Mouse (Mus musculus) CD4-positive helper T cell, adult 2 months (primary cell): ENCODE data around the gene Mbtps1.

ENCODE experiments used
- DNase-seq: peaks from one replicate; pipeline ENCODE4 v3.0.0-alpha.2; 2012; ENCODE audit warnings: low read depth, missing footprints, low spot score

Gene Mbtps1

DNA sequence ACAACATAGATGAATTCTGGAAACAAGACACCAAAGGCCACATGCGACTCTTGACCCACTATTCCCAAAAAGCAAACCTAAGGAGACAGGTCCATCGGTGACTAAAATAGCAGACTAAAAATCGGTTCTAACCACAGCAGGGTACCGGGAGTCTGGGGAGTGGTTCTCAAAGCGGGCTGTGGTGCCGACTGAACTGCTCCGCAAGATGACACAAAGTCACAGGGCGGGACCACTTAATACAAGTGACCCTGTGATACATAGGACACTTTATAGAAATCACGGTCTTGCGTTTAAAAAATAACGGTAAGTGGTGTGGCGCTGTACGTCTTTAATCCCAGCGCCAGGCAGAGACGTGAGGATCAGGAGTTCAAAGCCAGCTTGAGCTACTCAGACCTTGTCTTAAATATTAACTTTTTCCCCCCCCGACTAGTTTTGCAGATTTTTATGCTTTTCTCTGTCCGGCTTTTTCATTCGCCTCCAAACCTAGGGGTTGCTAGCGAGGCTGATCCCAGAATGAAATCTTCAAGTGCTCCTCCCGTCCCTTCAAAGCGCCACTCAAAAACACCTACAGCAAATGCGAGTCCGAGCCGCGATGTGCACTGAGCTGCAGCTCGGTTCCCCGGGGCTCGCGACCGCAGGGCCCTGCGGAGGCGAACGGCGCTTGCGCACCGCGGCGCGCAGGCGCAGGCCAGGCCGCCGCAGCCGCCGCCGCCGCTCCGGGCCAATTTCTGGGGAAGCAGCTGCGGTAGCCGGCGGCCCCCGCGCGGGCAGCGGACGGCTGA, 523 bp downstream of the Mbtps1 start:
- no peak for DNase-seq

GRCm38 (mm10) chr8:119557132-119557531, 1.4 kb downstream of the Mbtps1 start:
- DNase-seq: no peak

DNA sequence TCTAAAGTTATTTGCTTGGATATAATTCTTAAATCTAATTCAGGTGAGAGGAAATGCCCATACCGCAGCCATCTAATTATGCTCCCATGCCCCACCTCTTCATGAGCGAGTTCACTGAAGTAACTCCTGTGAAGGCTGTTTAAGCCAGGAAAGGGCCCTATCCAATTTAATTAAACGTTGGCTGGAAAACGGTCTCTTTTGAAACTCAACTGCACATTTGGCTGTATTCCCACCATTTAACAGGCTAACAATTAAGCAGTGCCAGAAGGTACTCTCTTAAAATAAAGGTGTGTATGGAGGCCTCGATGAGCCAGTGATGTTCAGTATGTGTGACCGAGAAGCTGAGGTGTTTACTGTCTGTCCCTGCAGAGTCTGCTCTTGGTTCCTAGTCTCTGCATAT, 2.7 kb downstream of the Mbtps1 start:
- DNase-seq: no peak

GRCm38 (mm10) chr8:119552967-119553366, 5.6 kb downstream of the Mbtps1 start:
- no peak for DNase-seq

GRCm38 (mm10) chr8:119548560-119549113, 9.9 kb downstream of the Mbtps1 start:
- DNase-seq: no peak

GRCm38 (mm10) chr8:119547019-119547691, 11.4 kb downstream of the Mbtps1 start:
- DNase-seq: peak; percentile 42

- peak; percentile 59 for DNase-seq
Measured at GRCm38 (mm10) chr8:119545791-119546190, 12.7 kb downstream of the Mbtps1 start.

- DNase-seq: peak; percentile 66
Measured at GRCm38 (mm10) chr8:119545180-119545579, 13.4 kb downstream of the Mbtps1 start.

GRCm38 (mm10) chr8:119544606-119545005, 13.9 kb downstream of the Mbtps1 start:
- DNase-seq: no peak

GRCm38 (mm10) chr8:119531973-119532372, 26.6 kb downstream of the Mbtps1 start:
- DNase-seq: no peak

GRCm38 (mm10) chr8:119531397-119531796, 27.1 kb downstream of the Mbtps1 start:
- no peak for DNase-seq

- DNase-seq: no peak
Measured at GRCm38 (mm10) chr8:119530937-119531336, 27.6 kb downstream of the Mbtps1 start.

DNA sequence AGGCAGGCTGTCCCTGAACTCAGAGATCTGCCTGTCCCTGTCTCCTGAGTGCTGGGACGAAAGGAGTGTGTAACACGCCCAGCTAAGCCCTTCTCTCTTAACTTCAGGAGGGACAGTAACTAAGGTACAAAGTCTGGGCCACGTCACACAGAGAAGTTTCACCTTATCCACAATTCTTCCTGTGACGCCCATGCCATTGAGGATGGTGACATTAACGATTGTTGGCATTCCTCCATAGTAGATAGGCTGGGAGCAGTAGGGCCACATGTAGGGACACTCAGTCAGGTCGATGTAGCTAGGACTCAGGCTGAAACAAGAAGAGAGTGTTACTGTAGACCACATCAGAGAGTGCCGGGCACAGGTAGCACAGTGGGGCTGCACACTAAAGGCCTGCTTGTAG, 29.8 kb downstream of the Mbtps1 start:
- DNase-seq: no peak

- no peak for DNase-seq
Measured at GRCm38 (mm10) chr8:119520102-119520501, 38.4 kb downstream of the Mbtps1 start.

DNA sequence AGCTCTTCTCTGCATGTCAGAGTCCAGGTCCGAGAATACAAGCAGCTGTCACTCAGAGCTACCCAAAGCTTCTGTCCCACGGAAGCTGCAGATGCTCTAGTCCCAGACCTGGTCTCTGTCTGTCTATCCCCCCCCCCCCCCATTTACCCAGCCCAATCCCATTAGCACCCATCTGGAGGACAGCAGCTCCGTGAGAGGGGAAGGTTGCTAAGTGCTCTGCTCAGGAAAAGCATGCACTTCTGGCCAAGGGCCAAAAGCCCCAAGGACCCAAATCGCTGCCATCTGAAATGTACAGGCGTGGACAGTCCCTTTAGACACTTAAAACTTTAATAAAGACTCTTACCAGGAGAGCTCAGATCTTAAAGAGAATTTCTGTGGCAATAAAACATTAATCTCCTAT, 41.9 kb downstream of the Mbtps1 start:
- no peak for DNase-seq

- no peak for DNase-seq
Measured at GRCm38 (mm10) chr8:119515767-119516166, 42.8 kb downstream of the Mbtps1 start.

GRCm38 (mm10) chr8:119514940-119515339, 43.6 kb downstream of the Mbtps1 start:
- DNase-seq: no peak

DNA sequence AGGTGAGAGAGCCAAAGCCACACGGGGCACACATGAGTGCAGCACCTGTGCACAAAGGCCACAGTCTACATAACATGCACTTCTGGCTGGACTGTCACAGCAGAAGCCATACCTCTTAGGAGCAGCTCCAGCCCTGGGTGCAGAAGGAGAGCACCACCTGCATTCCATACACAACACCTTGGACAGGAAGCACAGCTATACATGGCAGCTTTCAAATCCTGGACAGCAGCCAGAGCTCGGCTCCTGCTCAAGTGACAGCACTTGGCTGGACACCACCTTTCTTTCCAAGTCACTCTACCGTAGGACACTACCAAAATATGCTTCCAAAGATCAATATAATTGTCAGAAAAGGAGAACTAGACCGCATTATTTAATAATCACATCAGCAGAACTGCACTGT, 45.1 kb downstream of the Mbtps1 start:
- DNase-seq: no peak

- DNase-seq: no peak
Measured at GRCm38 (mm10) chr8:119511722-119512121, 46.8 kb downstream of the Mbtps1 start.

DNA sequence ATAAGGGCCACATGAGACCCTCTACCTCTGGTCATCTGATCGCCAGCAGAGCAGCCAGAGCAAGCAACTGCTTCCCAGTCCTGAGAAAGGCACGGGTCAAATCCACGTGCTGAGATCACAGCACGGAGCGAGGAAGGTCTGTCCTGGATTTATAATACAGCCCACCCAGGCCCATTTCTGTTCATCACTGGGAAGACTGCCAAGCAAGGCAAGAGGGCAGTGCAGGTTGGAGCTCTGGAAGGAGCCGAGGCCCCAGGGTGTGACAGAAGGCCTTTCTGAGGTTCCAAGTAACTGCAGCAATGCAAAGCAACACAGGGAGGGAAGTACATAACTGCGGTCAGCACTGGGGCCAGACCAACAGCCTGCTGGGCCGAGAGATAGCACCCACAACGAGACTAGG, 48.1 kb downstream of the Mbtps1 start:
- DNase-seq: no peak

DNA sequence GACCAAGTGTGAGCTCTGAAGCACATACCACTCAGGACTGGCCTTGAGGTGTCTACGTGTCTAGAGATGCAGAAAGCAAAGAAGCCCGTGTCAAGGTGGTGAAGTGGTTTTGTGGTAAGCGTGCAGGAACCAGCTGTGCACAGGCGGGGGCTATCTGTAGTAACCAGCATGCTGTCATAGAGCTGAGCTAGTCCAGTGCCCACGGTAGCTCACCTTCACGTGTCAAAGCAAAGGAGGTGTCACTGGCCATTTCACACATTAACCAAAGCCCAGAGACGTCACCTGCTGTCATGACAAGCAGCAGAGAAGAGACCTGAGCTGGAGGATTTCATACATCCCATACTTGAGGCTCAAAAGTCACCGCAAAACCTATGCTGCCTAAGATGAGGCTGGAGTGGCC, 52.4 kb downstream of the Mbtps1 start:
- DNase-seq: no peak

DNA sequence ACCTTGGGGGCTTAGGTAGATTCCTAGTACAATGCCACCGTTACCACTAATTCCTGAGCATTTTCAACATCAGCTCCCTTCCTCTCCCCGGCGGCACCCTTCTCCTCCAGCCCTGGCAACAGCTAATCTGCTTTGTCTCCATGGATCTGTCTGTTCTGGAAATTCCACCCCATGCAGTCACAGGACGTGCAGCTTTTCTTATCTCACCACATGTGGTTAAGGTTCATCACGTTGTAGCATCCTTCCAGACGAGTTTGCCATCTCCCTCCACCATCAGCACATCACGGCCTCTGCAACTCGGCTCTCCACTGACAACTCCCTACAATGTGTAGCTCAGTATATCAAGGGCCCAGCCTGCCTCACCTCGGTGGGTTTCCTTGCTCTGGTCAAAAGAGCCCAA, 53.0 kb downstream of the Mbtps1 start:
- peak; percentile 44 for DNase-seq
